Mouse (Mus musculus) erythroblast, embryonic 14.5 days (primary cell): ENCODE data around the gene Anxa8. TPM values are rescaled to one million over a fixed set of nuclear protein-coding genes. Genes with fewer than 3 reads are reported as not detected.

Source experiments
- H3K27me3 ChIP-seq: 2 replicates; pipeline ENCODE4 v1.6.1; 2012; ENCODE audit warnings: inconsistent platforms; ENCODE audit not compliant: control insufficient read depth
- H3K36me3 ChIP-seq: 2 replicates; pipeline ENCODE4 v1.6.1; 2012; ENCODE audit warnings: mild to moderate bottlenecking, inconsistent platforms; ENCODE audit not compliant: control insufficient read depth
- H3K4me1 ChIP-seq: 2 replicates; pipeline ENCODE4 v1.6.1; 2012; ENCODE audit warnings: inconsistent platforms; ENCODE audit not compliant: control insufficient read depth
- H3K4me3 ChIP-seq: replicated peaks from 2 replicates; pipeline ENCODE3; 2012; ENCODE audit warnings: moderate library complexity, mild to moderate bottlenecking, inconsistent platforms
- H3K9me3 ChIP-seq: 2 replicates; pipeline ENCODE4 v1.6.1; 2012; ENCODE audit warnings: low read length, inconsistent platforms, mixed read lengths; ENCODE audit not compliant: control insufficient read depth
- GATA1 ChIP-seq: IDR thresholded peaks from 2 replicates; pipeline ENCODE4 v1.6.1; 2012; ENCODE audit warnings: low read length, inconsistent platforms, mixed read lengths
- TAL1 ChIP-seq: IDR thresholded peaks from 3 replicates; pipeline ENCODE4 v1.6.1; 2012; ENCODE audit warnings: low read length, inconsistent platforms, mixed read lengths
- polyA plus RNA-seq: library from polyadenylated mRNA; stranded (reverse); fragments of >175 nt; gene quantifications from 2 replicates; pipeline ENCODE4 v1.2.3, GENCODE M21; 2012

Gene Anxa8
- polyA plus RNA-seq = not detected in 2 replicates

GRCm38 (mm10) chr14:34085731-34086130 lies at the start of gene Anxa8:
Gene Anxa8 (plus strand): TSS chr14:34085981.
- Histone ChIP-seq H3K27me3 (no peaks in the 10 kb centered on the region), H3K9me3 (no peaks in the 10 kb centered on the region), H3K4me1 (no peaks in the 10 kb centered on the region), H3K4me3 (no peak within 1 kb of the TSS), H3K36me3 (no peaks in the 10 kb centered on the region)
- TF ChIP-seq TAL1 = no peak
- TF ChIP-seq GATA1 = no peak

GRCm38 (mm10) chr14:34041241-34041640 lies 44.5 kb upstream of the Anxa8 start:
- Histone ChIP-seq H3K4me3 (no peak overlapping the region), H3K4me1 (no peaks in the 10 kb centered on the region), H3K9me3 (no peaks in the 10 kb centered on the region; the same call in 1 of the 2 replicates), H3K36me3 (no peaks in the 10 kb centered on the region), H3K27me3 (no peaks in the 10 kb centered on the region)
- TF ChIP-seq GATA1 = no peak
- TF ChIP-seq TAL1 = no peak

DNA sequence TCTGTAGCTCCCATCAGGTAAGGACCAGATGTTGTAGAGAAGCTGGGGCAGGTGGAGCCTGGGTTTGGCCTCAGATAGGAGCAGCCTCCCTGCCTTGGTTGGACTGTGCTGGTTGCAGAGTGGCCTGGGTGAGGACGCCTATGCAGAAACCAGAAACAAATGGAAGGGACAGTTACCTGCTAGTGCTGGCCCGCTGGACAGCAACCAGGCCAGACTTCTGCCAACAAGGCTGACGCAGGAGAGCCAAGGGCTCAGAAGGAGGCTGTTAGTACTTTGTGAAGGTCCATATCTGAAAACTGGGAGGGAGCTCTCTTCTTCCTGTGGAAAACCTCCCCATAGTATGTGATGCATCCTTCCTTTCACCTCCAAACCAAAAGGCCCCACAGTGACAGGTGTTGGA lies 42.4 kb upstream of the Anxa8 start:
- H3K4me1 ChIP-seq = no peaks in the 10 kb centered on the region
- H3K9me3 ChIP-seq = no peaks in the 10 kb centered on the region; the same call in 1 of the 2 replicates
- TF ChIP-seq GATA1 (no peak), TAL1 (no peak)
- no peaks in the 10 kb centered on the region for H3K36me3 ChIP-seq
- no peaks in the 10 kb centered on the region for H3K27me3 ChIP-seq
- H3K4me3 ChIP-seq = no peak overlapping the region

GRCm38 (mm10) chr14:34050101-34050779 lies 35.5 kb upstream of the Anxa8 start:
- Histone ChIP-seq H3K36me3 (no peaks in the 10 kb centered on the region), H3K27me3 (no peaks in the 10 kb centered on the region), H3K9me3 (no peaks in the 10 kb centered on the region), H3K4me1 (no peaks in the 10 kb centered on the region), H3K4me3 (no peak overlapping the region)
- TF ChIP-seq GATA1 (no peak), TAL1 (no peak)

DNA sequence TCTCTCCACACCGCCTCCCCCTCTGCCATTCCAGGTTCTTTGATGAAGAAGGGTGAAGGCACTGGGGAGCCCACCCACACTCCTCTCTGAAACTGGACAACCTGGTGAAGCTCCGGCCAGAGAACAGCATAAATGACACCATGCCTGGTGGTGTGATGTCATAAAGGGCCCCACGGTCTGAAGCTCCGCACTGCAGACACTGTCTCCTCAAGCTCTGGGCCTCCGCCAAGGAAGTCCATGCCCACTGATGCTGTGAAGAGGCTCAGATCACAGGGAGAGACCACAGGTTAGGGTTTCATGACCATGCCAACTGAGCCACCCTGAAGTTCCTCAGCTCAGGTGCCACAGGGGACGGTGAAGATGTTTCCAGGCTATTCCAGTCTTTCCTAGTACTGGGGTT lies 33.3 kb upstream of the Anxa8 start, which contains the start of gene Antxrl:
Antxrl (plus strand) TSS at position 192 of the 400 bp plus-strand sequence.
- H3K4me1 ChIP-seq = no peaks in the 10 kb centered on the region
- H3K27me3 ChIP-seq = no peaks in the 10 kb centered on the region
- H3K9me3 ChIP-seq = no peaks in the 10 kb centered on the region
- no peaks in the 10 kb centered on the region for H3K36me3 ChIP-seq
- TF ChIP-seq TAL1 = no peak
- H3K4me3 ChIP-seq = no peak within 1 kb of the TSS

DNA sequence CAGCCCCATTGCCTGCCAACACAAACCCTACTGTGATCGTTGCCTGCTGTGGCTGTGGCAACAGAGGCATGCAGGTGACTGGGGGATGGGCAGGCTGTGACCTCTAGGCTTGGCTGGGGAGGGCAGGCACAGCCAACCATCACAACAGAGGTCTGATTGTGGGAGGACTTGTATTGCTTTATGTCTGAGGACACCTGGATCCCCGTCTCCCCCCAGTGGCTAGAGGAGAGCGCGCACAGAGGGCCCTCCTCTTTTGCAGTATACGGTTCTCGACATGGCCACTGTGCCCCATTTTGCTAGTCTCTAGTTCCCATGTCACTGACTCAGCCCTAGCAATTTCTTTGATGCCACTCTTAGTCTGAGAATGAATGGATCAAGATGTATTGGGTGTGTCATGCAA lies 14.1 kb upstream of the Anxa8 start:
- H3K36me3 ChIP-seq = no peaks in the 10 kb centered on the region
- H3K27me3 ChIP-seq = no peaks in the 10 kb centered on the region
- no peaks in the 10 kb centered on the region for H3K4me1 ChIP-seq
- H3K9me3 ChIP-seq = no peaks in the 10 kb centered on the region
- TF ChIP-seq GATA1 (no peak), TAL1 (no peak)
- no peak overlapping the region for H3K4me3 ChIP-seq

DNA sequence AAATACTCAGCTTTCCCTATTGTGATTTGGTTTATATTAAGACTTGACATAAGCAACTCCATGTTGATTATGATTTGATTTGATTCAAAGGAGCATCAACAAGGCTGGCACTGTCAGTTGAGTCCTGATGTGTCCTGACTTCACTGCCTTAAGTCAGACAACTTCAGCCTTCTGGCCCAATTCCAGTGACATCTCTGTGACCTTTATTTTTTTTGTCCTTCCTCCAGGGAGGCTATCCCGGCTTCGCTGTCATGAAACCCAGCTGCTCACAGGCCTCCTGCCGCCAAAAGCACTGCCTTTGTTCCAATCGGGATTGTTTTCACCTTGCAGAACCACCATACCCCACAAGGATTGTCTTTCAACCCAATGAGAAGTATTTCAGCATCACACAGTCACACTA lies 10.4 kb upstream of the Anxa8 start:
- no peak overlapping the region for H3K4me3 ChIP-seq
- TF ChIP-seq GATA1 (no peak), TAL1 (no peak)
- no peaks in the 10 kb centered on the region for H3K9me3 ChIP-seq
- H3K36me3 ChIP-seq = no peaks in the 10 kb centered on the region
- no peaks in the 10 kb centered on the region for H3K27me3 ChIP-seq
- H3K4me1 ChIP-seq = no peaks in the 10 kb centered on the region

DNA sequence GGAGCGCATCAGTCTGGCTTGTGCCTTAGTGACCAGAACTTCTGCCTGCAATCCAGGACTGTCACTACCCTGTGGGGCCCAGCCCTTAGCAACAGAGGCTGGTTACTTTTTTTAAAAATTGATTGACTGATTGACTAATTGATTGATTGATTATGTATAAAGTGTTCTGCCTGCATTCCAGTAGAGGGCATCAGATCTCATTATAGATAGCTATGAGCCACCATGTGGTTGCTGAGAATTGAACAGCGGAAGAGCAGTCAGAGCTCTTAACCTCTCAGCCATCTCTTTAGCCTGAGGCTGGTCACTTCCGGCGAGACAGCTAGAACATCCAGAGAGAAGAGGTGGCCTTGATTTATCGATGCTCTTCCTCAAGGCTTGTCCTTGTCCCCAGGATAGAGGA lies 8.6 kb upstream of the Anxa8 start:
- Histone ChIP-seq H3K36me3 (no peaks in the 10 kb centered on the region), H3K4me1 (no peaks in the 10 kb centered on the region), H3K9me3 (no peaks in the 10 kb centered on the region), H3K4me3 (no peak overlapping the region), H3K27me3 (no peaks in the 10 kb centered on the region)
- TF ChIP-seq TAL1 = no peak
- TF ChIP-seq GATA1 = no peak

- no peaks in the 10 kb centered on the region for H3K4me1 ChIP-seq
- H3K36me3 ChIP-seq = no peaks in the 10 kb centered on the region
- no peaks in the 10 kb centered on the region for H3K27me3 ChIP-seq
- TF ChIP-seq TAL1 (no peak), GATA1 (no peak)
- H3K4me3 ChIP-seq = no peak overlapping the region
- no peaks in the 10 kb centered on the region for H3K9me3 ChIP-seq
Observed at GRCm38 (mm10) chr14:34078293-34078692, 7.5 kb upstream of the Anxa8 start.
